Mouse (Mus musculus) testis, adult 2 months (tissue): ENCODE measurements around the gene Rap2a. TPM values are rescaled to one million over a fixed set of nuclear protein-coding genes. Genes with fewer than 3 reads are reported as not detected.

Experiments used
- H3K27ac ChIP-seq: fragments of 200-500 bp; 2 replicates; pipeline ENCODE4 v1.5.1; 2012; ENCODE audit warnings: low read depth, low read length; ENCODE audit not compliant: control insufficient read depth, insufficient read depth
- H3K27me3 ChIP-seq: fragments of 200-500 bp; 2 replicates; pipeline ENCODE4 v1.6.1; 2012; ENCODE audit warnings: mild to moderate bottlenecking, low read length, moderate library complexity; ENCODE audit not compliant: control insufficient read depth, insufficient read depth
- H3K36me3 ChIP-seq: fragments of 200-500 bp; 2 replicates; pipeline ENCODE4 v1.6.1; 2012; ENCODE audit warnings: mild to moderate bottlenecking, low read length; ENCODE audit not compliant: control insufficient read depth, insufficient read depth
- H3K4me1 ChIP-seq: fragments of 200-500 bp; 2 replicates; pipeline ENCODE4 v1.6.1; 2012; ENCODE audit warnings: low read length; ENCODE audit not compliant: control insufficient read depth, insufficient read depth
- H3K4me3 ChIP-seq: fragments of 200-500 bp; 2 replicates; pipeline ENCODE4 v1.5.1; 2012; ENCODE audit warnings: low read depth, mild to moderate bottlenecking, low read length, moderate library complexity, mixed read lengths; ENCODE audit not compliant: control insufficient read depth
- CTCF ChIP-seq: fragments of 200-500 bp; IDR thresholded peaks from 2 replicates; pipeline ENCODE4 v1.5.1; 2012; ENCODE audit warnings: low read depth, mild to moderate bottlenecking, inconsistent platforms, low read length, moderate library complexity; ENCODE audit not compliant: control insufficient read depth, insufficient read depth, insufficient replicate concordance
- POLR2A ChIP-seq: fragments of 200-500 bp; IDR thresholded peaks from 2 replicates; pipeline ENCODE4 v1.6.1; 2012; ENCODE audit warnings: low read depth, mild to moderate bottlenecking, inconsistent platforms, low read length, moderate library complexity; ENCODE audit not compliant: control insufficient read depth
- polyA plus RNA-seq: library from polyadenylated mRNA; depleted of rRNA; stranded (reverse); fragments of >200 nt; gene quantifications from 2 replicates; pipeline ENCODE4 v1.2.3, GENCODE M21; 2012; rRNA removed

The Rap2a gene
- polyA plus RNA-seq, 1 experiment: 4.2 TPM

GRCm38 (mm10) chr14:120542976-120543375, 64.7 kb downstream of the Rap2a start:
- TF ChIP-seq CTCF (no peak), POLR2A (no peak)
- no peaks in the 10 kb centered on the region for H3K4me1 ChIP-seq

GRCm38 (mm10) chr14:120543846-120544245, 65.6 kb downstream of the Rap2a start:
- no peak for TF ChIP-seq CTCF
- no peak for TF ChIP-seq POLR2A
- no peaks in the 10 kb centered on the region for H3K36me3 ChIP-seq
- H3K4me1 ChIP-seq: no peaks in the 10 kb centered on the region
- no peak overlapping the region for H3K27ac ChIP-seq
- no peaks in the 10 kb centered on the region for H3K27me3 ChIP-seq
- H3K4me3 ChIP-seq: no peak overlapping the region

More at GRCm38 (mm10) chr14:120542976-120543375, 64.7 kb downstream of the Rap2a start:
- no peaks in the 10 kb centered on the region for H3K27me3 ChIP-seq
- no peak overlapping the region for H3K27ac ChIP-seq
- no peak overlapping the region for H3K4me3 ChIP-seq
- no peaks in the 10 kb centered on the region for H3K36me3 ChIP-seq

GRCm38 (mm10) chr14:120544495-120544894, 66.3 kb downstream of the Rap2a start:
- Histone ChIP-seq H3K36me3 (no peaks in the 10 kb centered on the region), H3K4me1 (no peaks in the 10 kb centered on the region), H3K27ac (no peak overlapping the region), H3K4me3 (no peak overlapping the region), H3K27me3 (no peaks in the 10 kb centered on the region)
- no peak for TF ChIP-seq CTCF
- TF ChIP-seq POLR2A: no peak

- Histone ChIP-seq H3K27me3 (no peaks in the 10 kb centered on the region), H3K36me3 (no peaks in the 10 kb centered on the region), H3K4me3 (no peak overlapping the region), H3K4me1 (no peaks in the 10 kb centered on the region), H3K27ac (no peak overlapping the region)
- TF ChIP-seq POLR2A (no peak), CTCF (no peak)
These were observed 66.7 kb downstream of the Rap2a start for GRCm38 (mm10) chr14:120544946-120545345.

Other genes starting within 250 kb of the Rap2a start
- gene Mbnl2, start 202.8 kb upstream of the Rap2a start, polyA plus RNA-seq: 13.0 and 14.7 TPM in 2 replicates